Mouse (Mus musculus): ENCODE measurements at regions not wholly inside any gene's neighbourhood (a gene's known extent, or its start where the extent isn't known, plus 50 kb on each side); places are given as distances from the start of the nearest gene placed in this dataset.

DNA sequence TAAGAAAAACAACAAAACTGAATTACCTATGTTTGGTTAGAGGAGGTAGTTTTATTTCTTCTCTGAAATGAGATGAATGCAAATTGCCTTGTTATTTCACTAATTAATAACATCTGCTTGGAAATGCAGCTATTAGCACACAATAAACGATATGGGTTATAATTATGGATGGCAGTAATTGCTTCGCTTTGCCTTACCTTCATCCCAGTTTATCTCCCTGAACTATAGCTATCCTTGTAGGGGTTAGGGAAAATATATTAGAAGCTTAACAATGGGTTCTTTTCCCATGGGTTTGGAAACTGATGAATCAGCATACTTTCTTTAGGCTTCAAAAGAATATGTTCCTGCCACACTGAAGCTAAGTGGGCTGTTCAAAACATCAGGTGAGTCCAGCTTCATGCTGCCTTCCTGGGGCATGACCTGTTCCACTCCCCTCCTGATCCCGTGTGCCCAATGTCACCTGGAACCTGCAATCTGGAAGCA lies 1132.9 kb downstream of the Gsdmc2 start:
- DNase-seq, result no peak
- H3K79me2 ChIP-seq (replicated peaks; ENCODE audit: control insufficient read depth, insufficient read depth, low read length), result no peaks in the 10 kb centered on the region
- H3K36me3 ChIP-seq (ENCODE audit: control insufficient read depth, insufficient read depth, low read length), result no peaks in the 10 kb centered on the region
- H3K4me1 ChIP-seq (ENCODE audit: control insufficient read depth, insufficient read depth, low read length), result peaks cover 1% of the 10 kb centered on the region; the same call in 1 of the 2 replicates
- H3K9ac ChIP-seq (ENCODE audit: low read depth, low read length), result no peak overlapping the region
- H3K27ac ChIP-seq, result no peak overlapping the region
- no peaks in the 10 kb centered on the region for H3K27me3 ChIP-seq (ENCODE audit: control insufficient read depth, insufficient read depth, low read length)
- H3K4me3 ChIP-seq, result no peak overlapping the region
- 81% methylated on average over 3 of the region's 3 CpGs for WGBS
- intact Hi-C loops (cut with DNase I), result no loop called here
- TF ChIP-seq CTCF (IDR thresholded peaks at IDR 0.05) (no peak), EP300 (IDR thresholded peaks at IDR 0.05; ENCODE audit: insufficient read depth, low read depth, low read length) (no peak), POLR2A (IDR thresholded peaks at IDR 0.05; ENCODE audit: insufficient read depth, low read depth, low read length) (no peak)

DNA sequence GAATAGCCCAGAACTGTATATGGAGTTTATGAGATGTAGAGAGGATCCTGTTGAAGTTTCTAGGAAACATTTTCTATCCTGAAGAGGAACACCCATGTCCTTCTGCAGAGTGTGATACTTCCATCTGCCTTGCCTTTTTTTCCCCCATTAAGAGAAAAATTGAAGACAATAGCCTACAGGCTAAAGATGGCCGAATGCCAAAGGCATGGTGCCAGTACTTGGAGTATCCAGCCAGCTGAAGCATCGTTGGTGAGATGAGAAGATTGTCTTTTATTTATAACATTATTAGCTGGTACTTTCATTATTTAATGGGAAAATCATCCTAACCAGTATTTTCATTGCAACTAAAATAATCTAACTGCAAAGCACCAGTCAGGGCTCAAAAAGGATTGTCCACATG lies 1135.4 kb downstream of the Gsdmc2 start:
- WGBS, result 29% methylated on average over 2 of the region's 2 CpGs
- DNase-seq, result no peak
- H3K36me3 ChIP-seq (ENCODE audit: control insufficient read depth, insufficient read depth, low read length), result no peaks in the 10 kb centered on the region

DNA sequence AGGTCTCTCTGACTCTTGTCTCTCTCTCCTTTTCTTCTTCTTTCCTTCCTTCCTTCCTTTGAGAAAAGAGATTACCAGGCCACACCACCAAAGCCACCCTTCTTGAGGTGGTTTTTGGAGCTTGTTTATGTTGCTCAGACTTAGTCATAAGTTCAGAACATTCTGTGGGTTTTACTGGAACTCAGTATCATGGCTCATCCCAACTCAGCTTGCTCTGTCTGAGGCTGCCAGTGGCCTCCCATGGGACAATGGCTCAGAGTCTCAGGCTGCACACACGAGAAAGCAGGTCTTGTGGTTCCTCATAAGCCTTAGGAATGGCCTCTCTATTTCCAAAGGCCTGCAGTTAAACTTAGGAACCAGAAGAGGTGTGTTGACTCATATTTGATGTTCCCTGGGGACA lies 1146.4 kb downstream of the Gsdmc2 start:
- H3K36me3 ChIP-seq (ENCODE audit: control insufficient read depth, insufficient read depth, low read length), result no peaks in the 10 kb centered on the region
- no peak overlapping the region for H3K9ac ChIP-seq (ENCODE audit: low read depth, low read length)
- H3K4me3 ChIP-seq, result no peak overlapping the region
- no peak overlapping the region for H3K27ac ChIP-seq
- intact Hi-C loops (cut with DNase I), result no loop called here
- H3K27me3 ChIP-seq (ENCODE audit: control insufficient read depth, insufficient read depth, low read length), result no peaks in the 10 kb centered on the region
- H3K4me1 ChIP-seq (ENCODE audit: control insufficient read depth, insufficient read depth, low read length), result no peaks in the 10 kb centered on the region
- 30% methylated on average over 1 of the region's 1 CpGs for WGBS
- DNase-seq, result peak in 1 of 2 experiments; percentile 24
- no peak for TF ChIP-seq POLR2A (IDR thresholded peaks at IDR 0.05; ENCODE audit: insufficient read depth, low read depth, low read length)
- no peaks in the 10 kb centered on the region for H3K79me2 ChIP-seq (replicated peaks; ENCODE audit: control insufficient read depth, insufficient read depth, low read length)

More for the DNA sequence above, 1135.4 kb downstream of the Gsdmc2 start:
- TF ChIP-seq CTCF (IDR thresholded peaks at IDR 0.05) (no peak), POLR2A (IDR thresholded peaks at IDR 0.05; ENCODE audit: insufficient read depth, low read depth, low read length) (no peak), EP300 (IDR thresholded peaks at IDR 0.05; ENCODE audit: insufficient read depth, low read depth, low read length) (no peak)
- intact Hi-C loops (cut with DNase I), result no loop called here
- Histone ChIP-seq H3K79me2 (replicated peaks; ENCODE audit: control insufficient read depth, insufficient read depth, low read length) (no peaks in the 10 kb centered on the region), H3K4me1 (ENCODE audit: control insufficient read depth, insufficient read depth, low read length) (peaks cover 1% of the 10 kb centered on the region; the same call in 1 of the 2 replicates), H3K27ac (no peak overlapping the region), H3K9ac (ENCODE audit: low read depth, low read length) (no peak overlapping the region), H3K27me3 (ENCODE audit: control insufficient read depth, insufficient read depth, low read length) (no peaks in the 10 kb centered on the region), H3K4me3 (no peak overlapping the region)

DNA sequence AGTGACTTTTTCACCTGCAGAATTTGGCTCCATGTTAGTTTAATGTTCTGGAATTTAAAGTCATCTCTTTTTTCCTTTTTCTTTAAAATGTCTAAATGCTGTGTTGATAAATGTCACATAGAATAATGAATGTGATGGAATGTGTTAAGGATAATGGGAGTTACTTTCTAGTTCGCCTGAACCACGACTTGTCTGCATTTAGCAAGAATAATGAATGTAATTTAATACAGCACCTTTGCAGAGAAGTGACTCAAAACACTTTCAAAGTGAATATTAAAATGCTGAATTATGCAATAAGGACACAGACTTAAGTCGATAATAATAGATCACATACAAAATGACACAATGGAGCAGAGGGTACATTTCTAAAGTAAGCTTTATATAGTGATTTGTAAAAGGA lies 1150.2 kb downstream of the Gsdmc2 start:
- no peak for DNase-seq
- intact Hi-C loops (cut with DNase I), result no loop called here
- no peaks in the 10 kb centered on the region for H3K27me3 ChIP-seq (ENCODE audit: control insufficient read depth, insufficient read depth, low read length)
- no peak overlapping the region for H3K9ac ChIP-seq (ENCODE audit: low read depth, low read length)
- TF ChIP-seq POLR2A (IDR thresholded peaks at IDR 0.05; ENCODE audit: insufficient read depth, low read depth, low read length), result no peak
- TF ChIP-seq EP300 (IDR thresholded peaks at IDR 0.05; ENCODE audit: insufficient read depth, low read depth, low read length), result no peak
- TF ChIP-seq CTCF (IDR thresholded peaks at IDR 0.05), result no peak
- no peak overlapping the region for H3K4me3 ChIP-seq
- H3K27ac ChIP-seq, result no peak overlapping the region
- no peaks in the 10 kb centered on the region for H3K36me3 ChIP-seq (ENCODE audit: control insufficient read depth, insufficient read depth, low read length)
- H3K79me2 ChIP-seq (replicated peaks; ENCODE audit: control insufficient read depth, insufficient read depth, low read length), result no peaks in the 10 kb centered on the region
- 82% methylated on average over 3 of the region's 3 CpGs for WGBS
- no peaks in the 10 kb centered on the region for H3K4me1 ChIP-seq (ENCODE audit: control insufficient read depth, insufficient read depth, low read length)

DNA sequence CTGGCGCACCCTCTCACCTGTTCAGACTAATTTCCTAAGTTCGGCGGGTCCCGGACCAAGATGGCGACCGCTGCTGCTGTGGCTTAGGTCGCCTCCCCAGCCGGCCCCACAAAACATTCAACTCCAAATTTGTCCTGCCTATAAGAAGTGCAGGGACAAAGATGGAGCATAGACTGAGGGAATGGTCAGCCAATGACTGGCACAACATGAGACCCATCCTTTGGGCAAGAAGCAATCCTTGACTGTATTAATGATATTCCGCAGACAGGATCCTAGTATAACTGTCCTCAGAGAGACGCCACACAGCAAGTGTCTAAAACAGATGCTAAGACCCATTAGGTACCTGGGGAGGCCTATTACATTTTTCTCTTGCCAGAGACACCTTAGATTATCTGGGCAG lies 1151.3 kb downstream of the Gsdmc2 start:
- WGBS, result 88% methylated on average over 9 of the region's 10 CpGs
- intact Hi-C loops (cut with DNase I), result no loop called here
- H3K4me1 ChIP-seq (ENCODE audit: control insufficient read depth, insufficient read depth, low read length), result no peaks in the 10 kb centered on the region
- DNase-seq, result no peak
- H3K36me3 ChIP-seq (ENCODE audit: control insufficient read depth, insufficient read depth, low read length), result no peaks in the 10 kb centered on the region
- H3K9ac ChIP-seq (ENCODE audit: low read depth, low read length), result no peak overlapping the region
- H3K27ac ChIP-seq, result no peak overlapping the region
- no peaks in the 10 kb centered on the region for H3K79me2 ChIP-seq (replicated peaks; ENCODE audit: control insufficient read depth, insufficient read depth, low read length)
- H3K27me3 ChIP-seq (ENCODE audit: control insufficient read depth, insufficient read depth, low read length), result no peaks in the 10 kb centered on the region
- TF ChIP-seq EP300 (IDR thresholded peaks at IDR 0.05; ENCODE audit: insufficient read depth, low read depth, low read length), result no peak
- no peak for TF ChIP-seq CTCF (IDR thresholded peaks at IDR 0.05)
- no peak for TF ChIP-seq POLR2A (IDR thresholded peaks at IDR 0.05; ENCODE audit: insufficient read depth, low read depth, low read length)
- no peak overlapping the region for H3K4me3 ChIP-seq

DNA sequence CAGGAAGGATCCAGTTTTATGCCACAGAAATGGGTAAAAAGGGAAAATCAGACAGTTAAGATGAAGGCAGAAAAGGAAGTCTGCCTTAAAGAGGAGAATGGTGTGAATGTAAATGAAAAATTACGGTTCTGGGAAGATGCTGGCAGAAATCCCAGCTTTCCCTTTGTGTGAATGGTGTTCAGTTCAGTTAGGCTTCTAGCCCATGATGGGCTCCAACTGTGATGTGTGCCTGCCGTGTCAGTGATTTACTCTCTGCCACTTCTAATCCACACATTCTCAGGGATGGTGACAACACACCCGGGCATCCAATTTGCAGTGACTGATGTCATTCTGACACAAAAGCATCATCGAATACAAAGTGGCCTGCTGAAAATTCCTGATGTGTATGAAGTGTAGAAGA lies 1171.6 kb downstream of the Gsdmc2 start:
- no peak for DNase-seq
- WGBS, result 67% methylated on average over 4 of the region's 4 CpGs
- no peak overlapping the region for H3K27ac ChIP-seq
- H3K9ac ChIP-seq (ENCODE audit: low read depth, low read length), result no peak overlapping the region
- TF ChIP-seq CTCF (IDR thresholded peaks at IDR 0.05) (no peak), POLR2A (IDR thresholded peaks at IDR 0.05; ENCODE audit: insufficient read depth, low read depth, low read length) (no peak), EP300 (IDR thresholded peaks at IDR 0.05; ENCODE audit: insufficient read depth, low read depth, low read length) (no peak)
- H3K4me3 ChIP-seq, result no peak overlapping the region
- H3K79me2 ChIP-seq (replicated peaks; ENCODE audit: control insufficient read depth, insufficient read depth, low read length), result no peaks in the 10 kb centered on the region
- intact Hi-C loops (cut with DNase I), result no loop called here
- no peaks in the 10 kb centered on the region for H3K4me1 ChIP-seq (ENCODE audit: control insufficient read depth, insufficient read depth, low read length)
- no peaks in the 10 kb centered on the region for H3K27me3 ChIP-seq (ENCODE audit: control insufficient read depth, insufficient read depth, low read length)
- H3K36me3 ChIP-seq (ENCODE audit: control insufficient read depth, insufficient read depth, low read length), result no peaks in the 10 kb centered on the region

All from heart, adult 2 months (tissue).